Mouse (Mus musculus) MEL (cell line): Measurements from ENCODE around the gene Rpl26. TPM values are rescaled to one million over a fixed set of nuclear protein-coding genes. Genes with fewer than 3 reads are reported as not detected.
A peak's percentile ranks its signal among the peaks of the same experiment; 100 is the strongest.

Source experiments
- DNase-seq: peaks from one replicate; pipeline ENCODE4 v3.0.0; 2011; ENCODE audit warnings: low read depth, low spot score
- H3K27ac ChIP-seq: 2 replicates; pipeline ENCODE4 v1.5.1; 2012; ENCODE audit warnings: low read depth, mild to moderate bottlenecking, control low read depth, low read length, moderate library complexity; ENCODE audit not compliant: control insufficient read depth
- H3K27me3 ChIP-seq, 2 experiments: fragments of 150-350 bp in 1 of 2; sonication (generic) in 1 of 2; 2 replicates each; pipeline ENCODE4 v1.6.1; 2012; ENCODE audit warnings: low read length in 2 of 2, mild to moderate bottlenecking in 2 of 2, improper control_type of control experiment in 1 of 2, moderate library complexity in 1 of 2; ENCODE audit not compliant: insufficient read depth in 2 of 2, control insufficient read depth in 1 of 2
- H3K36me3 ChIP-seq, 2 experiments: 2 replicates each; pipeline ENCODE4 v1.6.1; 2012 to 2014; ENCODE audit warnings: low read length in 2 of 2, improper control_type of control experiment in 1 of 2, inconsistent platforms in 1 of 2, mild to moderate bottlenecking in 1 of 2; ENCODE audit not compliant: insufficient read depth in 2 of 2, control insufficient read depth in 1 of 2
- H3K4me1 ChIP-seq, 2 experiments: fragments of 150-350 bp in 1 of 2; sonication (generic) in 1 of 2; 2 replicates each; pipeline ENCODE4 v1.6.1; 2012; ENCODE audit warnings: low read length in 2 of 2, improper control_type of control experiment in 1 of 2, mild to moderate bottlenecking in 1 of 2; ENCODE audit not compliant: insufficient read depth in 2 of 2, control insufficient read depth in 1 of 2
- H3K4me3 ChIP-seq, 2 experiments: fragments of 150-350 bp in 1 of 2; sonication (generic) in 1 of 2; 2 replicates each; pipeline ENCODE4 v1.5.1; 2012; ENCODE audit warnings: low read depth in 2 of 2, low read length in 2 of 2, mild to moderate bottlenecking in 2 of 2, moderate library complexity in 2 of 2, control low read depth in 1 of 2, improper control_type of control experiment in 1 of 2; ENCODE audit not compliant: control insufficient read depth in 1 of 2, insufficient read depth in 1 of 2
- H3K79me2 ChIP-seq: 2 replicates; pipeline ENCODE4 v1.6.1; 2012; ENCODE audit warnings: mild to moderate bottlenecking, low read length, moderate library complexity; ENCODE audit not compliant: control insufficient read depth, poor library complexity, insufficient read depth
- H3K9ac ChIP-seq: 2 replicates; pipeline ENCODE4 v1.6.1; 2012; ENCODE audit warnings: low read depth, mild to moderate bottlenecking, control low read depth, low read length, moderate library complexity; ENCODE audit not compliant: control insufficient read depth, poor library complexity, severe bottlenecking
- H3K9me3 ChIP-seq: fragments of 150-350 bp; sonication (generic); replicated peaks from 2 replicates; pipeline ENCODE4 v1.6.1; 2012; ENCODE audit warnings: mild to moderate bottlenecking, low read length, improper control_type of control experiment, moderate library complexity; ENCODE audit not compliant: insufficient read depth
- CHD1 ChIP-seq: IDR thresholded peaks from 2 replicates; pipeline ENCODE4 v1.6.1; 2012; ENCODE audit warnings: low read depth, mild to moderate bottlenecking, inconsistent platforms, low read length, improper control_type of control experiment
- CTCF ChIP-seq, 3 experiments: IDR thresholded peaks in 2 of 3; conservative IDR thresholded peaks in 1 of 3; 2 replicates each; pipeline ENCODE4 v1.5.1; 2011 to 2012; ENCODE audit warnings: low read length in 3 of 3, low read depth in 2 of 3, mild to moderate bottlenecking in 2 of 3, improper control_type of control experiment in 1 of 3, inconsistent platforms in 1 of 3, mixed read lengths in 1 of 3, moderate library complexity in 1 of 3; ENCODE audit not compliant: control insufficient read depth in 1 of 3, insufficient read depth in 1 of 3, poor library complexity in 1 of 3, severe bottlenecking in 1 of 3
- EP300 ChIP-seq, 2 experiments: IDR thresholded peaks; 2 replicates each; pipeline ENCODE4 v1.6.1; 2011; ENCODE audit warnings: improper control_type of control experiment in 2 of 2, low read length in 2 of 2, low read depth in 1 of 2, mild to moderate bottlenecking in 1 of 2
- GATA1 ChIP-seq: IDR thresholded peaks from 2 replicates; pipeline ENCODE4 v1.6.1; 2011; ENCODE audit warnings: low read depth, low read length, improper control_type of control experiment
- JUND ChIP-seq: IDR thresholded peaks from 2 replicates; pipeline ENCODE4 v1.6.1; 2011; ENCODE audit warnings: low read depth, mild to moderate bottlenecking, improper control_type of control experiment, low read length
- MAX ChIP-seq: IDR thresholded peaks from 2 replicates; pipeline ENCODE4 v1.6.1; 2011; ENCODE audit warnings: low read length, improper control_type of control experiment
- MYB ChIP-seq: IDR thresholded peaks from 2 replicates; pipeline ENCODE4 v1.6.1; 2011; ENCODE audit warnings: mild to moderate bottlenecking, low read depth, low read length, improper control_type of control experiment
- MYC ChIP-seq: IDR thresholded peaks from 2 replicates; pipeline ENCODE4 v1.6.1; 2011; ENCODE audit warnings: low read depth, mild to moderate bottlenecking, low read length, improper control_type of control experiment, moderate library complexity
- NELFE ChIP-seq: IDR thresholded peaks from 2 replicates; pipeline ENCODE4 v1.6.1; 2011; ENCODE audit warnings: low read depth, low read length, improper control_type of control experiment
- POLR2A ChIP-seq, 2 experiments: IDR thresholded peaks; 2 replicates each; pipeline ENCODE4 v1.6.1; 2011 to 2012; ENCODE audit warnings: low read length in 2 of 2, mild to moderate bottlenecking in 2 of 2, control low read depth in 1 of 2, improper control_type of control experiment in 1 of 2, low read depth in 1 of 2, moderate library complexity in 1 of 2; ENCODE audit not compliant: control insufficient read depth in 1 of 2, insufficient read depth in 1 of 2, poor library complexity in 1 of 2
- POLR2AphosphoS2 ChIP-seq: IDR thresholded peaks from 2 replicates; pipeline ENCODE4 v1.6.1; 2011; ENCODE audit warnings: low read length, improper control_type of control experiment
- POLR2AphosphoS5 ChIP-seq: IDR thresholded peaks from 2 replicates; pipeline ENCODE4 v1.6.1; 2012; ENCODE audit warnings: low read depth, borderline replicate concordance, mild to moderate bottlenecking, inconsistent platforms, low read length, moderate library complexity, mixed read lengths
- RAD21 ChIP-seq: IDR thresholded peaks from 2 replicates; pipeline ENCODE4 v1.6.1; 2011; ENCODE audit warnings: mild to moderate bottlenecking, low read depth, low read length, improper control_type of control experiment
- SIN3A ChIP-seq: IDR thresholded peaks from 2 replicates; pipeline ENCODE4 v1.6.1; 2012; ENCODE audit warnings: low read length, improper control_type of control experiment, inconsistent platforms
- SMC3 ChIP-seq: IDR thresholded peaks from 2 replicates; pipeline ENCODE4 v1.6.1; 2011; ENCODE audit warnings: low read depth, low read length, improper control_type of control experiment
- TAL1 ChIP-seq: IDR thresholded peaks from 2 replicates; pipeline ENCODE4 v1.6.1; 2012; ENCODE audit warnings: mild to moderate bottlenecking, inconsistent platforms, low read length, moderate library complexity, mixed read lengths
- TBP ChIP-seq: IDR thresholded peaks from 2 replicates; pipeline ENCODE4 v1.8.0; 2011; ENCODE audit warnings: low read depth, low read length, improper control_type of control experiment
- UBTF ChIP-seq: IDR thresholded peaks from 2 replicates; pipeline ENCODE4 v1.6.1; 2012; ENCODE audit warnings: low read depth, mild to moderate bottlenecking, inconsistent platforms, low read length, improper control_type of control experiment, moderate library complexity, borderline replicate concordance; ENCODE audit not compliant: insufficient read depth
- USF1 ChIP-seq: IDR thresholded peaks from 2 replicates; pipeline ENCODE4 v1.6.1; 2014; ENCODE audit warnings: low read depth, mild to moderate bottlenecking, inconsistent platforms, low read length, improper control_type of control experiment, moderate library complexity
- ZC3H11A ChIP-seq: IDR thresholded peaks from 2 replicates; pipeline ENCODE4 v1.6.1; 2012; ENCODE audit warnings: low read depth, mild to moderate bottlenecking, inconsistent platforms, low read length, improper control_type of control experiment
- ZKSCAN1 ChIP-seq: IDR thresholded peaks from 2 replicates; pipeline ENCODE4 v1.6.1; 2012; ENCODE audit warnings: low read depth, mild to moderate bottlenecking, inconsistent platforms, low read length, improper control_type of control experiment, moderate library complexity
- ZMIZ1 ChIP-seq: IDR thresholded peaks from 2 replicates; pipeline ENCODE4 v1.6.1; 2012; ENCODE audit warnings: low read depth, mild to moderate bottlenecking, inconsistent platforms, low read length, improper control_type of control experiment, moderate library complexity
- ZNF384 ChIP-seq: IDR thresholded peaks from 2 replicates; pipeline ENCODE4 v1.6.1; 2012; ENCODE audit warnings: low read depth, mild to moderate bottlenecking, inconsistent platforms, low read length, improper control_type of control experiment
- polyA plus RNA-seq, 2 experiments: library from polyadenylated mRNA; stranded (reverse) in 1 of 2; unstranded in 1 of 2; fragments of >175 nt in 1 of 2; fragments of >200 nt in 1 of 2; gene quantifications; 2 replicates each; pipeline versions ENCODE4 v1.2.1 to v1.2.4; 2012; ENCODE audit warnings: low replicate concordance in 2 of 2, low read depth in 1 of 2; ENCODE audit not compliant: insufficient read length in 2 of 2, insufficient read depth in 1 of 2, missing spikeins in 1 of 2
- total RNA-seq: library from RNA; depleted of rRNA; stranded (reverse); fragments of 300-350 nt; gene quantifications from 2 replicates; pipeline ENCODE4 v1.2.3, GENCODE M21; 2012

Gene Rpl26
- total and polyA plus RNA-seq, 3 experiments: 3,167 to 5,512 TPM; not detected in 1

DNA sequence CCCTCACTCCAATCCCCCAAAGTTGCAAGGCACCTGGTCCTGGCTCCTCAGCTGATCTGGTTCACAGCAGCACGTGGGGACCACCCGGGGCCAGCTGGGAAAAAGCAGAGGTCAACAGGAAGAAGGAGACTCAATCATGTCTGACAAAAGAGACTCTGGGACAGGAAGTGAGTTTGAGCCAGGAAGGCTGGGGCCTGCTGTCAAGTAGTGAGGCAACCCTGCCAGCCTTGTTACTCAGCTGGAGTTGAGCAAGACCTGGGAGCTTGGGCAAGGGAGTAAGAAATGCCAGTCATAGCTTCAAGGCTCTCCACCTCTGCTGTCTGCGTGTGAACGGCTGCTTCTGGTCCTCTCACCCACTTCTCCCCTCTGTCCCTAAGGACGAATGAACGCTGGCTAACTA, 29.6 kb upstream of the Rpl26 start, which contains the start of gene Ndel1:
Ndel1 (minus strand) TSS at position 111 of the 400 bp plus-strand sequence.
- no peak for DNase-seq
- H3K36me3 ChIP-seq: no peaks in the 10 kb centered on the region
- H3K27ac ChIP-seq: no peak within 1 kb of the TSS
- H3K79me2 ChIP-seq: no peaks in the 10 kb centered on the region
- no peak for TF ChIP-seq CHD1
- TF ChIP-seq MAX: no peak
- no peak for TF ChIP-seq POLR2AphosphoS5
- no peak for TF ChIP-seq CTCF (IDR thresholded peaks at IDR 0.05 in 2 of 3, conservative IDR thresholded peaks at IDR 0.05 in 1 of 3; ENCODE audit: control insufficient read depth in 1 of 3, insufficient read depth in 1 of 3, low read depth in 2 of 3, low read length in 3 of 3, poor library complexity in 1 of 3, severe bottlenecking in 1 of 3)
- TF ChIP-seq ZMIZ1: no peak
- no peak within 1 kb of the TSS for H3K4me3 ChIP-seq
- H3K27me3 ChIP-seq: no peaks in the 10 kb centered on the region
- H3K9me3 ChIP-seq: no peaks in the 10 kb centered on the region
- no peak within 1 kb of the TSS for H3K9ac ChIP-seq
- peaks cover 0 to 4% of the 10 kb centered on the region in 2 experiments; a peak in 1 of 4 replicates for H3K4me1 ChIP-seq

DNA sequence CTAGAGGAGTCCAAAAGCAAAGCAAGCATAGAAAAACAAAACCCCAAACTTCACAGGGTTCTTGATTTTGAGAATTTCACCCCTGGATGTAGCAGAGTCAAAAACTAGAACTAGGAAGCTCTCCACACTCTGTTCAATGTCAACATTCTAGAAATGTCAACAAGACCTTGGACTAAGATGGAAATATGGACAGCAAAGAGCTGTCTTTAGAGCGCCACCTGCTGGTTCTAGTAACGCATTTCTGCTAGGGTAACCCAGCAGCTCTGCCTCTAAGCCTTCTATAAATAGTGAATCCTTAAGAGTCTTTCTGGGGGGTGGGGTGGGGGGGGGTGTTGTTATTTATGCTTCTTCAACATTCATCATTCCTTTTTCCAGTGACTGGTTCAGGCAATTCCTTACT, 26.5 kb upstream of the Rpl26 start:
- TF ChIP-seq GATA1 (no peak), CTCF (IDR thresholded peaks at IDR 0.05 in 2 of 3, conservative IDR thresholded peaks at IDR 0.05 in 1 of 3; ENCODE audit: control insufficient read depth in 1 of 3, insufficient read depth in 1 of 3, low read depth in 2 of 3, low read length in 3 of 3, poor library complexity in 1 of 3, severe bottlenecking in 1 of 3) (peak; percentile 81 to 96 (median 81)), SMC3 (peak; percentile 97), ZKSCAN1 (no peak), USF1 (no peak), MAX (no peak), SIN3A (peak; percentile 59), TAL1 (no peak), UBTF (no peak), ZNF384 (0 out of 2 replicates have a peak, but pooled peaks have one; percentile 33), TBP (peak; percentile 28; the same call in 1 of the 2 replicates), POLR2AphosphoS2 (no peak), MYC (0 out of 2 replicates have a peak, but pooled peaks have one; percentile 29), POLR2A (IDR thresholded peaks at IDR 0.05; ENCODE audit: control insufficient read depth in 1 of 2, insufficient read depth in 1 of 2, low read depth in 1 of 2, low read length in 2 of 2, poor library complexity in 1 of 2) (no peak), EP300 (IDR thresholded peaks at IDR 0.05; ENCODE audit: low read depth in 1 of 2, low read length in 2 of 2) (no peak), NELFE (no peak), ZC3H11A (peak; percentile 94), JUND (0 out of 2 replicates have a peak, but pooled peaks have one; percentile 13), MYB (no peak), RAD21 (peak; percentile 95)
- Histone ChIP-seq H3K27ac (no peak overlapping the region), H3K79me2 (no peaks in the 10 kb centered on the region), H3K9ac (no peak overlapping the region), H3K27me3 (no peaks in the 10 kb centered on the region), H3K4me1 (peaks cover 4 to 14% of the 10 kb centered on the region in 2 experiments), H3K9me3 (no peaks in the 10 kb centered on the region), H3K4me3 (no peak overlapping the region), H3K36me3 (peaks cover 0 to 7% of the 10 kb centered on the region in 2 experiments; a peak in 2 of 4 replicates)
- DNase-seq: peak; percentile 87
